8 mouse cellular contexts compared by ENCODE assay signal in genomic region chr11:109425392-109426271, GRCm38 (mm10). TPM values are rescaled to one million over a fixed set of nuclear protein-coding genes. Genes with fewer than 3 reads are reported as not detected.
DNase-seq lines count a peak whose midpoint lies in the region; ATAC-seq lines count a peak whose summit lies in the region.

Amz2 (plus strand) TSS chr11:109425946.

- DNase-seq in T-cell, adult 2 months (ENCODE audit: low spot score), result peak; percentile 99
- DNase-seq in cerebellum, postnatal 36 days, result peak; percentile 98 to 99
- peak; percentile 96 to 97 for DNase-seq in frontal cortex, postnatal 36 days (ENCODE audit: low spot score in 2 of 2)
- peak; percentile 98 for DNase-seq in left cerebral cortex, adult 11 months (ENCODE audit: low spot score)
- peak; percentile 100 for DNase-seq in lung, postnatal 4 days
- DNase-seq in retina, postnatal 7 days (ENCODE audit: low read depth, low spot score), result peak; percentile 98
- DNase-seq in urinary bladder, adult 2 months (ENCODE audit: low spot score), result peak; percentile 91

- peak within 1 kb of the TSS; percentile 85 for H3K27ac ChIP-seq in hindbrain, embryonic 15.5 days (replicated peaks)

- peaks cover 22% of the 10 kb centered on the region for H3K36me3 ChIP-seq in hindbrain, embryonic 15.5 days

- peak within 1 kb of the TSS; percentile 76 for H3K4me3 ChIP-seq in hindbrain, embryonic 15.5 days

- ATAC-seq in hindbrain, embryonic 15.5 days (ENCODE audit: low FRiP score, low read depth), result peak; percentile 96

- WGBS in hindbrain, embryonic 15.5 days, result under 1% methylated on average over 65 of the region's 65 CpGs

- H3K4me2 ChIP-seq in hindbrain, embryonic 15.5 days, result peak within 1 kb of the TSS; percentile 66

- no peaks in the 10 kb centered on the region for H3K9me3 ChIP-seq in hindbrain, embryonic 15.5 days

- peak within 1 kb of the TSS; percentile 83 for H3K9ac ChIP-seq in hindbrain, embryonic 15.5 days

- H3K27me3 ChIP-seq in hindbrain, embryonic 15.5 days, result no peaks in the 10 kb centered on the region

- H3K4me1 ChIP-seq in hindbrain, embryonic 15.5 days (replicated peaks), result peaks cover 13% of the 10 kb centered on the region

RNA-seq across cellular contexts. Expression of gene Amz2, which starts in this region (rescaled TPM):
- 52.8 and 54.2 TPM in 2 replicates for polyA plus RNA-seq in hindbrain, embryonic 15.5 days (2015; fragmentation: Nextera tagmentation; extraction: Ambion mirVana)
- 46.3 and 47.4 TPM in 2 replicates for polyA plus RNA-seq in urinary bladder, adult 2 months (2012; rRNA removed)

Comparison
In these comparisons a context has a peak if more than half of its experiments do, and no peak if none do; other contexts are left out.
1. Peak in every context shown above with its lines: DNase-seq, ATAC-seq, H3K4me3 ChIP-seq and H3K27ac ChIP-seq.